Mouse (Mus musculus) cerebellum, adult 8-10 months (tissue): ENCODE measurements at regions not wholly inside any gene's neighbourhood (a gene's known extent, or its start where the extent isn't known, plus 50 kb on each side); places are given as distances from the start of the nearest gene placed in this dataset.

Experiments
- DNase-seq: peaks from one replicate; pipeline ENCODE4 v3.0.0; 2022

DNA sequence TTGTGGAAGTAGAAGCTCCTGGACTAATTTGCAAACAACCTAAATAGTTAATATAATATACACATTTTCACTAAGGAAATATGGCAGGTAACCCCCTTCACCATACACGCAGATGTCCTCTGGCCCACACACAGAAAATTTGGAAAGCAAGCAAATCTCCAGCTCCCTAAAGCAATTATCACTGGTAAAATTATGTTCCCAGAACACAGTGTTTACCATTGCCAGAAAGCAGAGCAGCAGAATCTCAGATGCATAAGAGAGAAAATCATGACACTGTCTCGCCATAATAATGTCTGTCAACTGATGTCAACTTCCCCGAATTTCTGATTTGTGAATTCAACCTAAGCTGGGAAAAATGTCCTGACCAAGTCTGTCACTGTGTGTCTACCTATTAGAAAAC lies 999.1 kb downstream of the Gsdmc2 start:
- DNase-seq, result no peak

DNA sequence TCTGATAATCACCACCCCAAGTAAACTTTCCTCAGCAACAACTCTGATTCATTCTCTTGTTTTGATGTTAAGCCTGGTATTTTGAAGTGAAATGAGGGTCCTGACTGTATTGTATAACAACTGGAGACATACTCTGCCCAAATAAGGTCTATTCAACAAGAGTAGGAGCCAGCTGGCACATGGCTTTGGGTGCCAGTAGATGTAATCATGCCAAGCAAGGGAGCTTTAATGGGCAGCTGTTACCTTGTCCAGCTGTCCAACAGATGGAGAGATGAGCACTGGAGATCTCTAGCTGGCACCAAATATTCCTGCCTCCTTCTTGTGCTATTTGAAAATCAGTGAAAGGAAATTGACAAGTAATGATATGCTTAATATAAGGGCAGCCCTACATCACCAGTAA lies 1019.4 kb downstream of the Gsdmc2 start:
- no peak for DNase-seq

GRCm38 (mm10) chr15:62823861-62824518 lies 1021.0 kb downstream of the Gsdmc2 start:
- no peak for DNase-seq

DNA sequence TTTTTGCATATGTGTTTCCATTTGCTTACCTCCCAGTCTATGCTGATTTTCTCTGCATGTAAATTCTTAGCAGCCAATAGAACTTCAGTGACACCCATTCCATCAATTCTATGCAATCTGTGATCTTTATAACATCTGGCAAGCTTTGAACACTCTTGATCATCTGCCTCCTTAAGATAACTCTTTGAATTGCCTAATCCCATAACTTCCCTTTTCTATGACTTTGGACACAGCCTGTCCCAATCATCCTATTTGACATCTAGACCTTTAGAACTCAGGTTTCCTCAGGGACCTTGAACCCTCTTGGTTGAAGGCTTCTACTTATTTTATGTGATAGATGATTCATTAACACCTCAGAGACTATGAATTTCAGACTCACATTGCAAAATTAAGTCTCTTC lies 1022.7 kb downstream of the Gsdmc2 start:
- no peak for DNase-seq

DNA sequence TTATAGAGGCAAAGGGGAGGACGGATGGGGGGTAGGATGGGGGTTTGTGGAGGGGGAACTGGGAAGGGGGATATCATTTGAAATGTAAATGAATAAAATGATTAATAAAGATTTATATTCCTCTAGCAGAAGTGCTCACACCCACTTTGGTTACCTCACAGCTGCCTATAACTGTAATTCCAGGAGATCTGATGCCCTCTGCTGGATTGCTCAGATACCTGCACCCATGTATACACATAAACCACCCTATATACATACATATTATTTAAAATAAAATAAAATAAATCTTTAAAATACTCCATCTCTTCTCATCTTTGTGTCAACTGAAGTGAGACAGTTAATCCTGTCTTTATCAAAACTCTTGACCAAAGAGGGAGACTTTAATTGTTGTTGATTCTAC lies 1031.9 kb downstream of the Gsdmc2 start:
- DNase-seq, result no peak

GRCm38 (mm10) chr15:62812026-62812425 lies 1033.0 kb downstream of the Gsdmc2 start:
- DNase-seq, result no peak

GRCm38 (mm10) chr15:62809320-62809719 lies 1035.7 kb downstream of the Gsdmc2 start:
- DNase-seq, result no peak

- DNase-seq, result no peak
These were observed 1036.7 kb downstream of the Gsdmc2 start for GRCm38 (mm10) chr15:62808087-62808808.

GRCm38 (mm10) chr15:62807364-62807763 lies 1037.6 kb downstream of the Gsdmc2 start:
- no peak for DNase-seq

GRCm38 (mm10) chr15:62802770-62803169 lies 1042.2 kb downstream of the Gsdmc2 start:
- DNase-seq, result no peak

DNA sequence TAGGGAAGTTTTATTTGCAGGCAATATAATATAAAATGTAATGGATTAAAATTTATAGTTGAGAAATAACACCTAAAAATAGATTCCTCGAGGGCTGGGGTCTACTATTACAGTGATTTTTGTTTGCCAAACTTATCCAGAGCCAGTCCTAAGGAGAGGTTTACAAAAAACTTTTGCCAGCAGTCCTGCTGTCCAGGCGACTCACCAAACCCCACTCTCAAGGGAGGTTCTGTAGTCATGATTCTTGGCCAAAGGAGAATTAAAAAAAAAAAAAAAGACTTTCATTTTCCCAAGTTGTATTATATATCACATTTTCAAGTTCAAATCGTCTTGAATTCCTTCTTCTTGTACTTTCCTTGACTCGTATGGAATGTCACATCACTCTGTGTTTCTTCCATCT lies 1046.2 kb downstream of the Gsdmc2 start:
- no peak for DNase-seq

DNA sequence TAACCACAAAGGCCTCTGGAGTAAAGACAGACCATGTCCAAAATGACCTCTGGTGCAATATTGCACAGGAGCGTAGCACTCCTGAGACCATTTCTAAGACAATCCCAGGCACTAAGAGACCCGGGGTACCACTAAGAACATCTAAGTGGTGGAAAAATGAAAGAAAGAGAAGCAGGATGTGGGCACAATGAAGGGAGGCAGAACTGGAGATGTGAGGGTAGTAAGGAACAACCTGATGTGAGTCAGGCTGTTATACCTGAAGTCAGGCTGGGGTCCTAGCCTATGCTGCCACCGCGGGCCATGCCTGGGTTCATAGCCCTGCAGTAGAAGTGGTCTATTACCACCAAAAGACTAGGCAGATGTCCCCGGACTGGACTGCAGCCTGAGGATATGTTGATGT lies 1051.4 kb downstream of the Gsdmc2 start:
- no peak for DNase-seq

- DNase-seq, result no peak
These were observed 1052.9 kb downstream of the Gsdmc2 start for GRCm38 (mm10) chr15:62792084-62792483.

GRCm38 (mm10) chr15:62787753-62788152 lies 1057.2 kb downstream of the Gsdmc2 start:
- DNase-seq, result no peak

- no peak for DNase-seq
These were observed 1058.7 kb downstream of the Gsdmc2 start for GRCm38 (mm10) chr15:62786315-62786714.

DNA sequence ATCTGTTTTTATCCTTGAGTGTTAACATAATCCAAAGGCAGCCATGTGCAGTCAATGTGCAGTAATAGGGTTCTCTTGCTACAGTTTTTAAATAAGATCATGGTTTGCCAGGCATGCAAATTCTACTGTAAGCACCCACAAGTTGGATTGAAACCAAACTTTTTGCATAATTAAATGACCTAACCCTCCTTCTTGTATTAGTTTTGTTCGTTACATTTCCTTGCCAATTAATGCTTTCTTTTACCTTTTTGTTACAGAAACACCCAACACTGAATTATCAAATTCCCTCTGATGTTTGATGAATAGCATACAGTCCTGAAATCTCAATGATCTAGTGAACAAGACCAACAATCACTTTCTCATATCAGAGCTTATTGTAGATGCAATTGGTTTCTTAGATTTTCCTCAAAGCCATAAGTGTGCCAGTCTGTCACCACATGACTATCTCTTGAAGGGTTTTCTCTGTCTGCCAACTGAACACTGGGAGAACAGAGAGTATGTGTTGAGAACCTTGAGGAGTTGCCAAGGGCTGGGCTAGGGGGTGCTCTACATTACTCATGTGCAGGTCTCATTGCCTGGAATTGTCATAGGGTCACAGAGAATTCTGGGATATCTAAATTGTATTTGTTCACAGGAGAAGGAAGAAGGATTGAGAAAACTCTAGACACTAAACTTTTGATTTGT lies 1060.4 kb downstream of the Gsdmc2 start:
- DNase-seq, result no peak

- DNase-seq, result no peak
These were observed 1066.1 kb downstream of the Gsdmc2 start for GRCm38 (mm10) chr15:62778899-62779298.

GRCm38 (mm10) chr15:62752686-62753085 lies 1092.3 kb downstream of the Gsdmc2 start:
- DNase-seq, result no peak

GRCm38 (mm10) chr15:62743879-62744278 lies 1101.1 kb downstream of the Gsdmc2 start:
- no peak for DNase-seq

DNA sequence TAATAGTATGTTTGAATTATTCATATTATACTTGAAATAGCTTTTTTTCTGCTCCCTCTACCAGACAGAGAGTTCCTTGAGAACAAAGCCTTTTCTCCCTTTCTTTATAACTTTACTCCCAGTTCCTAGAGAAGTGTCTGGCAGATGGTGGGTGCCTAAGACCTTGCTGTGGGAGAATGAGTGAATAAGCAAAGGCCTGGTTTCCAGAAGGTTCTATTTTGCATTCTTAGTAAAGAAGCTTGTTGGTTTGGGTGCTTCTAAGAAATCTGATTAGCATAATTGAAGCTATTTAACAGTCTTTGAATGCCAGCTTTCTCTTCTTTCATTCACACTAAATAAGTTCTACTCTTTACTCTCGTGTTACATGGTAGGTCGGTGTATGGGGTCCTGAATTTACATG lies 1104.2 kb downstream of the Gsdmc2 start:
- no peak for DNase-seq

DNA sequence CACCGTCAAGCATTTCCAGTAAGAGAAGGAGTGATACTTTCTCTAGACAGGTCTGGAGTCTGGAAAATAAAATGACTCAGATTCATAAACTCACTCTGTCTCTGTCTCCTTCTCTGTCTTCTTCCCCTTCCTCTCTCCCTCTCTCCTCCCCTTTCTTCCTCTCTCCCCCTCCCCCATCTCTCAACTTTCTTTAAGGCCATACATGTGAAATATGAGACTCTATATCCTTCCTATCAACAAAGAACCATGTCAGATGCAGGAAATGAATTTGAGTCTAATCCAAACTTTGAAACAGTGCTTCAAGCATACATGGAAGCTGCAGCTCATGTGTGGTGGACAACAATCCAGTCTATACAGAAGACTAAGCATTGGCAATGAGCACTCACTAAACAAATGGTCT lies 1109.6 kb downstream of the Gsdmc2 start:
- no peak for DNase-seq

GRCm38 (mm10) chr15:62734900-62735299 lies 1110.1 kb downstream of the Gsdmc2 start:
- DNase-seq, result no peak

- no peak for DNase-seq
These were observed 1114.5 kb downstream of the Gsdmc2 start for GRCm38 (mm10) chr15:62730524-62730923.

- DNase-seq, result no peak
These were observed 1130.7 kb downstream of the Gsdmc2 start for GRCm38 (mm10) chr15:62714265-62714664.
